Mouse (Mus musculus): ENCODE data around the gene Majin. TPM values are rescaled to one million over a fixed set of nuclear protein-coding genes. Genes with fewer than 3 reads are reported as not detected.

Gene Majin
- polyA plus RNA-seq, 1 experiment from 2014 or later: not detected

DNA sequence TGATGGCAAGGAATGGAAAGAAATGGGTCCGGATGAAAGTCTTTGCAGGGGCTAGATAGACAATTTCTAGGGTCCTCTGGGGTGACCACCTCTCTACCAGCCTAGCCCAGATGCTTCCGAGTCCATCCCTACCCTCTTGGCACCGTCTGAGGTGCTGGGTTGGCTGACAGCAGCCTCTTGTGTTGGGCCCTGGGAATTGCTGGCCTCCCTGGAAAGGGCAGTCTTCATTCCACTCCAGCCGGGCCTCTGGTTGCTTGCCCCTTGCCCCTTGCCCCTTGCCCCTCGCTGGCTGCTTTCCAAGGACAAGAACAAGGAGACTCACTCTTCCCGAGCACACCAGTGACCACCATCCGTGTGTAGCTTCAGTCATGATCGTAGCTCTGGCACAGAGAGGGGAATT lies 27.8 kb upstream of the Majin start:
- 51% methylated on average over 8 of the region's 8 CpGs for WGBS
- Histone ChIP-seq H3K9me3 (replicated peaks; ENCODE audit: control insufficient read depth, low read length) (no peaks in the 10 kb centered on the region), H3K4me1 (ENCODE audit: control insufficient read depth, insufficient read depth, low read length) (no peaks in the 10 kb centered on the region), H3K9ac (replicated peaks; ENCODE audit: low read length) (no peak overlapping the region), H3K4me2 (ENCODE audit: low read depth, low read length) (no peak overlapping the region), H3K36me3 (replicated peaks; ENCODE audit: control insufficient read depth, insufficient read depth, low read depth, low read length) (no peaks in the 10 kb centered on the region), H3K4me3 (ENCODE audit: low read depth, low read length) (no peak overlapping the region), H3K27me3 (ENCODE audit: control insufficient read depth, insufficient read depth, low read length) (no peaks in the 10 kb centered on the region), H3K27ac (replicated peaks; ENCODE audit: low read depth, low read length) (no peak overlapping the region)
- ATAC-seq (replicated peaks; ENCODE audit: insufficient number of reproducible peaks, low FRiP score, low TSS enrichment, low read depth) (no peak), DNase-seq (ENCODE audit: low spot score) (no peak)

DNA sequence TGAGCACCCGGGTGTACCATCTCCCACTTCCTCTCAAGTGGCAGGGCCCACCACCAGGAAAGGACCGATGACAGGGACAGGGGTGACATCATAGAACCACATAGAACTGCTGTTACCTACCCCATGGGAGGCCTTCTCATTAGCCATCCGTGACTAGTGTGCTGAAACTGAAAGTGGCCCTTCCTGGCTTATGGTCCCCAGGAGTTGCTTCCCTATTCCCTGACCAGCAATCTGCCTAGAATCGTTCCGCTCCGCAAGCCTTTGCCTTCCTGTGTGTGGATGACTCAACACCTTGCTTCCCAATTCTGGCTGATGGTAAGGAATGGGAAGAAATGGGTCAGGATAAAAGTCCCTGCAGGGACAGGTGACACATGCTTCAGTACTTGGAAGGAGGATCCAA lies 27.0 kb upstream of the Majin start:
- H3K27me3 ChIP-seq (ENCODE audit: control insufficient read depth, insufficient read depth, low read length): no peaks in the 10 kb centered on the region
- WGBS: 73% methylated on average over 6 of the region's 6 CpGs
- H3K4me1 ChIP-seq (ENCODE audit: control insufficient read depth, insufficient read depth, low read length): no peaks in the 10 kb centered on the region

DNA sequence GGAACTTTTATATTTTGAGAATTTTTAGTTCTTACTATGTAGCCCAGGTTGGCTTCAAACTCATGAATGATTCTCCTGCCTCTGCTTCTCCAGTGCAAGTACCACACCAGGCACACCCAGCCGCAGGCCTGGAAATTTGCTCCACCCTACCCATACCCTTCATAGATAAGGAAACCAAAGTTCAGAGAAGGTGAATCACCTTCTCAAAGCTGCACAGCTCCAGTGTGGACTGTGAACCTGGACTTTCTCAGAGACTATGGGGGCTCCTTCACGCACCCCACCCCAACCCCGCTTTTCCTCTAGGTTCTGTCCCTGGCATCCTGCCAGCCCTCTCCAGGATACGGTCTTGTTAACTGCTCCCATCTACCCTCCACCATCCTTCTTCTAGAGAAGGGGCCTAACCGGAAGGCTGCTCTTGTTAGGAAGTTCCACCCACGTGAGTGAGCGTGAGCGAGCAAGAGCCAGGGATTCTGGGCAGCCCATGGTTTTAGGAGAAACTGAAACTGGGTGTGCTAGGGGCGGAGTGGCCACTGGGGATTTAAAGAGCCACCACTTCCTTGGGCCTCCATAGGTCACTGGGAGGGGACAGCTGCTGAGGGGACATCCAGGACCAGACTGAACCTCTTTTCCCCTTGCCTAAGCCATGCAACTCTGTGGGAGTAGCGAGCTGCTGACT lies 20.2 kb upstream of the Majin start:
- Histone ChIP-seq H3K4me3 (ENCODE audit: low read depth, low read length) (no peak overlapping the region), H3K9ac (replicated peaks; ENCODE audit: low read length) (no peak overlapping the region), H3K4me2 (ENCODE audit: low read depth, low read length) (no peak overlapping the region), H3K9me3 (replicated peaks; ENCODE audit: control insufficient read depth, low read length) (no peaks in the 10 kb centered on the region), H3K4me1 (ENCODE audit: control insufficient read depth, insufficient read depth, low read length) (no peaks in the 10 kb centered on the region), H3K27me3 (ENCODE audit: control insufficient read depth, insufficient read depth, low read length) (no peaks in the 10 kb centered on the region), H3K27ac (replicated peaks; ENCODE audit: low read depth, low read length) (no peak overlapping the region), H3K36me3 (replicated peaks; ENCODE audit: control insufficient read depth, insufficient read depth, low read depth, low read length) (no peaks in the 10 kb centered on the region)
- no peak for DNase-seq (ENCODE audit: low spot score)
- ATAC-seq (replicated peaks; ENCODE audit: insufficient number of reproducible peaks, low FRiP score, low TSS enrichment, low read depth): no peak
- 78% methylated on average over 10 of the region's 10 CpGs for WGBS

More for the DNA sequence above, 27.0 kb upstream of the Majin start:
- Histone ChIP-seq H3K4me3 (ENCODE audit: low read depth, low read length) (no peak overlapping the region), H3K36me3 (replicated peaks; ENCODE audit: control insufficient read depth, insufficient read depth, low read depth, low read length) (no peaks in the 10 kb centered on the region), H3K9ac (replicated peaks; ENCODE audit: low read length) (no peak overlapping the region), H3K9me3 (replicated peaks; ENCODE audit: control insufficient read depth, low read length) (no peaks in the 10 kb centered on the region), H3K4me2 (ENCODE audit: low read depth, low read length) (no peak overlapping the region), H3K27ac (replicated peaks; ENCODE audit: low read depth, low read length) (no peak overlapping the region)
- DNase-seq (ENCODE audit: low spot score) (no peak), ATAC-seq (replicated peaks; ENCODE audit: insufficient number of reproducible peaks, low FRiP score, low TSS enrichment, low read depth) (no peak)

DNA sequence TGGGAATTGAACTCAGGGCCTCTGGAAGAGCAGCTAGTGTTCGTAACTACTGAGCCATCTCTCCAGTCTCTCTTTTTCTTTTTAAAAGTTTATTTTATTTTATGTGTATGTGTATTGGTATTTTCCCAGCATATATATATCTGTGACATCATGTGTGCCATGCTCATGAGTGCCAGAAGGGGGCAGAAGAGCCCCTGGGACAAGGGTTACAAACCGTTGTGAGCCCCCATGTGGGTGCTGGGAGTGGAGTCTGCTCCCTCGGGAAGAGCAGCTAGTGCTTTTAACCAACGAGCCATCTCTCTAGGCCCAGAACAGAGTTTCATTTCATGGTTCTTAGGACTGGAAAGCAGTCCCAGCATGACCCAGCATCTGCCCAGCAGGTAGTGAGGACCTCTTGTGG lies 17.4 kb upstream of the Majin start:
- 75% methylated on average over 4 of the region's 4 CpGs for WGBS

DNA sequence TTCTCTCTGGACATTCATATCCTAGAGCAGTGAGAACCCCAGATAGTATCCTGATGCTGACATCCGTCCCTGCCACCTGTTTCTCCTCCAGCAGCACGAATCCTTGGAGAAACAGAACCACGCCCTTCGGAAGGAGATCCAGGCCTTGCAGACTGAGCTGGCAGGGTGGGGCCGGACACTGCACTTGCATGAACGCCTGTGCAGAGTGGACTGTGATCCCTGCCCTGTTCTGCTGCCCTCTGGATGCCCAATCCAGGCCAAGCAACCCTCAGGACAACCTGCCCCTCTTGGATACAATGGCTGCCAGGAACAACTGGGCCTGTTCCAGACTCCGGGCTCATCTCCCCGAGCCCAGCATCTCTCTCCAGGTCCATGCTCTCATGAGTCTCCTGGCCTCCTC lies 13.0 kb upstream of the Majin start:
- Histone ChIP-seq H3K27me3 (ENCODE audit: control insufficient read depth, insufficient read depth, low read length) (no peaks in the 10 kb centered on the region), H3K27ac (replicated peaks; ENCODE audit: low read depth, low read length) (no peak overlapping the region), H3K4me2 (ENCODE audit: low read depth, low read length) (no peak overlapping the region), H3K4me3 (ENCODE audit: low read depth, low read length) (no peak overlapping the region), H3K9me3 (replicated peaks; ENCODE audit: control insufficient read depth, low read length) (no peaks in the 10 kb centered on the region), H3K4me1 (ENCODE audit: control insufficient read depth, insufficient read depth, low read length) (no peaks in the 10 kb centered on the region), H3K9ac (replicated peaks; ENCODE audit: low read length) (no peak overlapping the region), H3K36me3 (replicated peaks; ENCODE audit: control insufficient read depth, insufficient read depth, low read depth, low read length) (no peaks in the 10 kb centered on the region)
- WGBS: 86% methylated on average over 8 of the region's 8 CpGs
- ATAC-seq (replicated peaks; ENCODE audit: insufficient number of reproducible peaks, low FRiP score, low TSS enrichment, low read depth): no peak
- no peak for DNase-seq (ENCODE audit: low spot score)

More for the DNA sequence above, 17.4 kb upstream of the Majin start:
- Histone ChIP-seq H3K36me3 (replicated peaks; ENCODE audit: control insufficient read depth, insufficient read depth, low read depth, low read length) (no peaks in the 10 kb centered on the region), H3K4me2 (ENCODE audit: low read depth, low read length) (no peak overlapping the region), H3K4me3 (ENCODE audit: low read depth, low read length) (no peak overlapping the region), H3K27ac (replicated peaks; ENCODE audit: low read depth, low read length) (no peak overlapping the region), H3K9me3 (replicated peaks; ENCODE audit: control insufficient read depth, low read length) (no peaks in the 10 kb centered on the region), H3K9ac (replicated peaks; ENCODE audit: low read length) (no peak overlapping the region), H3K4me1 (ENCODE audit: control insufficient read depth, insufficient read depth, low read length) (no peaks in the 10 kb centered on the region), H3K27me3 (ENCODE audit: control insufficient read depth, insufficient read depth, low read length) (no peaks in the 10 kb centered on the region)
- ATAC-seq (replicated peaks; ENCODE audit: insufficient number of reproducible peaks, low FRiP score, low TSS enrichment, low read depth) (no peak), DNase-seq (ENCODE audit: low spot score) (no peak)

DNA sequence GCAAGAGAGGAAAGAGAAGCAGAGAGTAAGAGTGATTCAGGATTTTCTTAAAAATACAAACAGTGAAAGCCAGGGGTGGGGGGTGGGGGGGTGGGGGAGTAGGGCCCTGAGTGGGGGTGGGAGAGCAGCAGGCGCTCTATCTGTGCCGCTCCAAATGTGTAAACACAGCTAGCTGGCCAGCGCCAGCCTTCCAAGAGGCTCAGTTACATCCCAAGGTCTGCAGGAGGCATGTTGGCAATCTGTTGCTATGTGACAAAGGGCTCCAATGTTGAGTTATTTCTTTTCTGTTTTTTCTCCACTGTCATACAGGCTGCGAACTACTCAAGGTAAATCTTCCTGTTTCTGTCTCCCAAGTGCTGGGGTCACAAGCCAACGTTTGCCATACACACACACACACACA lies 9.4 kb upstream of the Majin start:
- Histone ChIP-seq H3K9me3 (replicated peaks; ENCODE audit: control insufficient read depth, low read length) (no peaks in the 10 kb centered on the region), H3K27me3 (ENCODE audit: control insufficient read depth, insufficient read depth, low read length) (no peaks in the 10 kb centered on the region), H3K4me2 (ENCODE audit: low read depth, low read length) (no peak overlapping the region), H3K4me3 (ENCODE audit: low read depth, low read length) (no peak overlapping the region), H3K27ac (replicated peaks; ENCODE audit: low read depth, low read length) (no peak overlapping the region), H3K9ac (replicated peaks; ENCODE audit: low read length) (no peak overlapping the region), H3K36me3 (replicated peaks; ENCODE audit: control insufficient read depth, insufficient read depth, low read depth, low read length) (no peaks in the 10 kb centered on the region), H3K4me1 (ENCODE audit: control insufficient read depth, insufficient read depth, low read length) (no peaks in the 10 kb centered on the region)
- 48% methylated on average over 5 of the region's 5 CpGs for WGBS
- no peak for ATAC-seq (replicated peaks; ENCODE audit: insufficient number of reproducible peaks, low FRiP score, low TSS enrichment, low read depth)
- peak; percentile 46 for DNase-seq (ENCODE audit: low spot score)

DNA sequence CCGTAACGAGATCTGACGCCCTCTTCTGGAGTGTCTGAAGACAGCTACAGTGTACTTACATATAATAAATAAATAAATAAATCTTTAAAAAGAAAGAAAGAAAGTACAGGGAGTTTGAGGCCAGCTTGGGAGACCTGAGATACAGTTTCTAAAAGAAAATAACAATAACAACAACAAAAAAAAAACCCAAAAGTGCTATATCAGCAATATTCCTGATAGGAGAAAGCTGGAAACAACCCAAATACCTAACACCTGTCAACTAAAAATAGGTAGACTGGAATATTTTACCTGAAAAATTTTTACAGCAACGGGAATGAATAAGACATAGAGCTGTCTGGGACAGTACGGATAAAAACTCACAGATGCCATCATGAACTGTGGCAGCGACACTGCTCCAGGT lies 5.4 kb upstream of the Majin start:
- DNase-seq (ENCODE audit: low spot score) (no peak), ATAC-seq (replicated peaks; ENCODE audit: insufficient number of reproducible peaks, low FRiP score, low TSS enrichment, low read depth) (no peak)
- Histone ChIP-seq H3K4me3 (ENCODE audit: low read depth, low read length) (no peak overlapping the region), H3K36me3 (replicated peaks; ENCODE audit: control insufficient read depth, insufficient read depth, low read depth, low read length) (no peaks in the 10 kb centered on the region), H3K4me2 (ENCODE audit: low read depth, low read length) (no peak overlapping the region), H3K9me3 (replicated peaks; ENCODE audit: control insufficient read depth, low read length) (no peaks in the 10 kb centered on the region), H3K9ac (replicated peaks; ENCODE audit: low read length) (no peak overlapping the region), H3K27ac (replicated peaks; ENCODE audit: low read depth, low read length) (no peak overlapping the region), H3K27me3 (ENCODE audit: control insufficient read depth, insufficient read depth, low read length) (no peaks in the 10 kb centered on the region), H3K4me1 (ENCODE audit: control insufficient read depth, insufficient read depth, low read length) (no peaks in the 10 kb centered on the region)
- WGBS: 92% methylated on average over 6 of the region's 6 CpGs

DNA sequence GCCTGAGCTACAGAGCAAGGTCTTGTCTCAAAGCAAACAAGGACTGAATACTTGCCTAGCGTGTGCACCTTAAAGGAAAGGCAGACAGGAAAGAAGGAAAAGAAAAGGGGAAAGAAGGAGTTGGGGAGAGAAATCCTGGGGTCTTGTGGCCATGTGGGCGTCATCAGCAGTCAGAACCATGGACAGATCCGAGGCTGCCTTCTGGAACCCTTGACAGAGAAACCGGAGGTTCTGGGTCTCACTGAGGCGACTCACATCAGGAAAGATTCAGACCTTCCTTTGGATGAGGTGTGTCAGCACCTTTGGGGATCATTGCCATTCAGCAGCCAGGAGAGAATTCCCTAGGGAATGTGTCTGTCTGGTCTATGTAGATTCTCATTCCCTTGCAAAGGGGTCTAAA lies 2.6 kb upstream of the Majin start:
- Histone ChIP-seq H3K36me3 (replicated peaks; ENCODE audit: control insufficient read depth, insufficient read depth, low read depth, low read length) (no peaks in the 10 kb centered on the region), H3K9me3 (replicated peaks; ENCODE audit: control insufficient read depth, low read length) (no peaks in the 10 kb centered on the region), H3K27ac (replicated peaks; ENCODE audit: low read depth, low read length) (no peak overlapping the region), H3K4me3 (ENCODE audit: low read depth, low read length) (no peak overlapping the region), H3K9ac (replicated peaks; ENCODE audit: low read length) (no peak overlapping the region), H3K4me2 (ENCODE audit: low read depth, low read length) (no peak overlapping the region), H3K4me1 (ENCODE audit: control insufficient read depth, insufficient read depth, low read length) (no peaks in the 10 kb centered on the region), H3K27me3 (ENCODE audit: control insufficient read depth, insufficient read depth, low read length) (no peaks in the 10 kb centered on the region)
- WGBS: 15% methylated on average over 5 of the region's 5 CpGs
- ATAC-seq (replicated peaks; ENCODE audit: insufficient number of reproducible peaks, low FRiP score, low TSS enrichment, low read depth) (no peak), DNase-seq (ENCODE audit: low spot score) (peak; percentile 73)
